Mouse (Mus musculus) heart, adult 11 months (tissue): Measurements from ENCODE around the gene Anks4b.

Experiments
- DNase-seq: peaks from one replicate; pipeline ENCODE4 v3.0.0; 2022

Gene Anks4b

GRCm38 (mm10) chr7:120189369-120190149 lies 15.9 kb downstream of the Anks4b start:
- peak; percentile 80 for DNase-seq

GRCm38 (mm10) chr7:120190150-120190665 lies 16.6 kb downstream of the Anks4b start:
- peak; percentile 90 for DNase-seq

GRCm38 (mm10) chr7:120192207-120192606 lies 18.5 kb downstream of the Anks4b start:
- peak; percentile 45 for DNase-seq

- DNase-seq = no peak
These were observed 19.2 kb downstream of the Anks4b start for GRCm38 (mm10) chr7:120192816-120193215.

- DNase-seq = peak; percentile 34
These were observed 21.5 kb downstream of the Anks4b start for GRCm38 (mm10) chr7:120195207-120195606.

- DNase-seq = peak; percentile 88
These were observed 27.6 kb downstream of the Anks4b start for GRCm38 (mm10) chr7:120201231-120201744.

GRCm38 (mm10) chr7:120201771-120202170 lies 28.1 kb downstream of the Anks4b start, which contains the start of gene Crym:
TSS of gene Crym (minus strand) at chr7:120202111.
- peak; percentile 86 for DNase-seq

- DNase-seq = peak; percentile 97
These were observed 30.1 kb downstream of the Anks4b start, which contains the start of gene Abca14 for GRCm38 (mm10) chr7:120203789-120204188. TSS of gene Abca14 (plus strand) at chr7:120203961.

- peak; percentile 91 for DNase-seq
These were observed 32.3 kb downstream of the Anks4b start for GRCm38 (mm10) chr7:120205989-120206388.

- no peak for DNase-seq
These were observed 54.9 kb downstream of the Anks4b start for GRCm38 (mm10) chr7:120228541-120228940.
